Mouse (Mus musculus) telencephalon, adult 2 months (tissue): ENCODE results near the gene Zc3h10.
A peak's percentile ranks its signal among the peaks of the same experiment; 100 is the strongest.
"Not testable (repeated sequence)": the region's sequence is repeated elsewhere in the genome, so short reads cannot be mapped to it uniquely, and the experiment has no call there.

ENCODE experiments used
- DNase-seq: peaks from one replicate; pipeline ENCODE4 v3.0.0-alpha.2; 2011; ENCODE audit warnings: low read depth, low spot score

The Zc3h10 gene

GRCm38 (mm10) chr10:128524732-128525662 is 22.6 kb downstream of the Zc3h10 start:
- no peak for DNase-seq

- no peak for DNase-seq
These were observed 23.4 kb downstream of the Zc3h10 start for GRCm38 (mm10) chr10:128524111-128524731.

GRCm38 (mm10) chr10:128522351-128522750 is 25.2 kb downstream of the Zc3h10 start:
- DNase-seq, result no peak

- no peak for DNase-seq
These were observed 27.0 kb downstream of the Zc3h10 start for GRCm38 (mm10) chr10:128520591-128520990.

GRCm38 (mm10) chr10:128518833-128519232 is 28.7 kb downstream of the Zc3h10 start:
- no peak for DNase-seq

DNA sequence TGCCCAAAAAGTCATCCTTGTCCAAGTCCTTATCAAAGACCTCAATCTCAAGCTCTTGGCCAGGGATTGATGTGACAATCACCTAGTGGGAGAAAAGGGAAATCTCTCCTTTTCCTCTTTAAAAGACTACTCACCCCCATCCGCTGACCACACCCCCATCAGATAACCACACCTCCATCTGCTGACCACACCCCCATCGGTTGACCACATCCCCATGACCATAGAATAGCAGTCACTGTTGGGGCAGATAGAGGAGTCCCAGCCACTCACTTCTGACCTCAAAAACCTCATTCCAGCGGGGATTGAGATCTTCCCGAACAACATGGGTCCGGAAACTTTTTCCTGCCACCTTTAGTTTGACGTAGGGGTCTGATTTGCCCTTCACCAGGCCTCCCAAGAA is 30.9 kb downstream of the Zc3h10 start:
- no peak for DNase-seq

GRCm38 (mm10) chr10:128516029-128516428 is 31.5 kb downstream of the Zc3h10 start:
- no peak for DNase-seq

- DNase-seq, result no peak
These were observed 32.5 kb downstream of the Zc3h10 start for GRCm38 (mm10) chr10:128515044-128515443.

DNA sequence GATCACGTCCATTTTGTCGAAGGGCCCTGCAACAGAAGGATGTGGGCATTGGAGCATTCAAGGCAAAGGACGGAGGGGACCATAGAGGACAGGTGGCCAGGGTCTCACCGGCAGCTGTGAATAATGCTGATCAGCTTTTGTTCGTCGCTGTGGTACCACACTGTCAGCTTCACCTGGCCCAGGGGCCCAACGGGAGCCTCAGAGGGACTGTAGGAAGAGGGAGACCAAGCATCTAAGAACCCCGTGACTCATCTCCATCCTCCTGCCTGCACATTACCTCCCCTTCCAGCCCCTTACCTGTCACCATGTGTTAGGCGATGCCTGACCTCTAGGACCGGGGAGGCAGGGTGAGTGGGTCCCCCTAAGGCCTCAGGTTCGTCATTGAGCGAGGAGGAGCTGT is 35.8 kb downstream of the Zc3h10 start:
- no peak for DNase-seq

DNA sequence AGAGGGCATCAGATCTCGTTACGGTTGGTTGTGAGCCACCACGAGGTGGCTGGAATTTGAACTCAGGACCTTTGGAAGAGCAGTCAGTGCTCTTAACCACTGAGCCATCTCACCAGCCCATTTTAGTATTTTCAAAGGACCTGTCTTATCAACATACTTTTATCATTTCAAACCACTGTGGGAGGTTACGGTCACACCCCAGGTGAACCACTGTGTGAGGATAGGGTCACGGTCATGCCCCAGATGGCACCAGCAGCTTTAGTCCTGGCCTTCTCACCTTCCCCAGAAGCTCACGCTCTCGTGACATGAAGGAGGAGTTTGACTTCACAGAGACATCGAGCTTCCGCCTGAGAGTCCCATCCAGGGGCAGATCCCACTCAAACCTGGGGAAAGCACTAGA is 36.4 kb downstream of the Zc3h10 start:
- DNase-seq, result no peak

- no peak for DNase-seq
These were observed 37.3 kb downstream of the Zc3h10 start for GRCm38 (mm10) chr10:128510301-128510700.

DNA sequence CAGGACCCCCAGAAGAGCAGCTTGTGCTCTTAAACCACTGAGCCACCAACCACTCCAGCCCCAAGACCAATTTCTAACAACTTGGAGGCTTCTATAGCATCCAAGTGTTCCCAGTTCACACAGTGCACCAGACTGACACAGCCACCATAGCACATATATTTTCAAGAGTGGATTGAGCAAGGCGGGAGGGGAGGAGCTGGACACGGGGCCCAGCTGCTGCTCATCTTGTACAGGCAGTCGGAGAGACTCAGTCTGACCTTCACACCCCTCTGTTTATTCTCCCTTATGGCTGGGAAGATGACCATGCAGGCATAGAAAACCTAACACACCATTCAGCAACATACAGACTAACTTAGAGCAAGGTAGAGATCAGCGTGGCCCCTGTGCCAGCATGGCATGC is 37.7 kb downstream of the Zc3h10 start:
- DNase-seq, result no peak

DNA sequence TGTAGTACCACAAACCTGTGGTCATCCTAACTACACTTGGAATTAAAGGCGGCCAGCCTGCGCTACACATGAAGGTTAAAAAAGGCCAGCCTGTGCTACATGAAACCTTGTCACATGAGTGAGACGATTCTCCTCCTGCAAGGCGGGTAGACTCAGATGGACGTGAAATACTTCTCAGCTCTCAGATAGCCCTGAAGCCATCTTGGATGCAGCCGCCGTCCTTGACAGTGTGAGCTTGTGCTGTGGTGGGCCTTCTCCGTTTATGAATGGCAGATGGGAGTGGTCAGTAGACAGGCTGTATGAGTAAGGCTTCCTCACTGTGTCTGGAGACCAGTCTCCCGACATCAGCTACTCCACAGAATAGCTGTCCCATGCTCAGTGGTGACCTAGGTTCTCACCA is 38.4 kb downstream of the Zc3h10 start:
- DNase-seq, result no peak

DNA sequence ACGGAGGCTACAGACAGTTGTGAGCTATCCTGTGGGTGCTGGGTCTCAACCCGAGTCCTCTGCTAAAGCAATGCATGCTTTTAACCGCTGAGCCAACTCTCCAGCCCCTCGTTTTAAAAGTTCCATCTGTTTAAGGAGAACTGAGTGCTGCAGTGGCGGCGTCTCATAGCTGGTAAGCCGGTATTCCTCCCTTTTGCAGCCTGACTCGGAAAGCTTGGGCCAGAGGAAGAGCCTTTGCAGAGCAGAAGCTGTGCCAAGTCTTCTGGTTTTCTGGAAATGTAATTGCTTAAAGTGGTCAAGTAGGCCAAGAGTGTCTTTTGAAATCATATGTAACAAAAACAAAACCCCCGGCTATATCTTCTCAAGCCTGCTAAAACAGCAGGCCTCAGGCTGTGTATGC is 39.3 kb downstream of the Zc3h10 start:
- no peak for DNase-seq

GRCm38 (mm10) chr10:128505974-128506373 is 41.6 kb downstream of the Zc3h10 start:
- no peak for DNase-seq

DNA sequence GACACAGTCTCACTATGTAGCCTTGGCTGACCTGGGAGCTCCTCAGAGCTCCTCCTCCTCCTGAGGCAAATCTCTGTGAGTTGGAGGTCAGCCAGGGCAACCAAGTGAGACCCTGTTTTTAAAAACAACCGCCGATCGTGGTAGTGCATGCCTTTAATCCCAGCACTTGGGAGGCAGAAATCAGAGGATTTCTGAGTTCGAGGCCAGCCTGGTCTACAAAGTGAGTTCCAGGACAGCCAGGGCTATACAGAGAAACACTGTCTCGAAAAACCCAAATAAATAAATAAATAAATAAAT is 42.3 kb downstream of the Zc3h10 start:
- DNase-seq, result not testable (repeated sequence)

- no peak for DNase-seq
These were observed 42.8 kb downstream of the Zc3h10 start for GRCm38 (mm10) chr10:128504641-128505370.

GRCm38 (mm10) chr10:128504012-128504411 is 43.6 kb downstream of the Zc3h10 start:
- DNase-seq, result no peak

DNA sequence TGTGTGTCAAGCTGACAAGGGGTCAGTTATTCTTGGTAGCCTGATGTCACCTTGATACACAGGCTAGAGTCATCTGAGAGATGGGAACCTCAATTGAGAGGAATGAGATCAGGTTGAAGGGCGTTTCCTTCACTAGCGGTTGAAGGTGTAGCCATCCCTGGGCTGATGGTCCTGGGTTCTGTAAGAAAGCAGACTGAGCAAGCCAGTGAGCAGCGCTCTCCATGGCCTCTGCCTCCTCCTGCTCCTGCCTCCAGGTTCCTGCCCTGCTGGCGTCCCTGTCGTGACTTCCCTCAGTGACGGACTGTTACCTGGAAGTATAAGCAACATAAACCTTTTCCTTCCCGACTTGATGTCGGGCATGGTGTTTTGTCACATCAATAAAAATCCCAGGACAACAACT is 44.0 kb downstream of the Zc3h10 start:
- no peak for DNase-seq

DNA sequence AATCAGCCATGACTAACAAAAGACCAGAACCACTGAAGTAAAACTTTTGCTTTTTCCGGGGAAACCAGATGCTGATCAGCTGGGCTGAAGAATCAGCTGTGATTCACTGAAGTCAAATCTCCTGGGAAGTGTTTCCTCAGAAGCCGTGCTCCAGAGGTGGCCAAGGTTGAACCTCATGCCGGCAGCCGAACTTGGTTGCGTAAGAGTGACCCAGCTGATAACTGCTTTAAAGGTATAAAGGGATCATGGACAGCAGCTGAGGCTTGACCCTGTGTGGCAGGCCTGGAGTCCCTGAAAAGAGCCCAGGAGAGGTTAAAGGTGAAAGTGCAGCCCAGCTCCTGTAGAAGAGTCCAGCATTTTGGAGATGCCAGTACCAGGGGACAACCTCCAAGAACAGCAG is 45.2 kb downstream of the Zc3h10 start:
- no peak for DNase-seq

DNA sequence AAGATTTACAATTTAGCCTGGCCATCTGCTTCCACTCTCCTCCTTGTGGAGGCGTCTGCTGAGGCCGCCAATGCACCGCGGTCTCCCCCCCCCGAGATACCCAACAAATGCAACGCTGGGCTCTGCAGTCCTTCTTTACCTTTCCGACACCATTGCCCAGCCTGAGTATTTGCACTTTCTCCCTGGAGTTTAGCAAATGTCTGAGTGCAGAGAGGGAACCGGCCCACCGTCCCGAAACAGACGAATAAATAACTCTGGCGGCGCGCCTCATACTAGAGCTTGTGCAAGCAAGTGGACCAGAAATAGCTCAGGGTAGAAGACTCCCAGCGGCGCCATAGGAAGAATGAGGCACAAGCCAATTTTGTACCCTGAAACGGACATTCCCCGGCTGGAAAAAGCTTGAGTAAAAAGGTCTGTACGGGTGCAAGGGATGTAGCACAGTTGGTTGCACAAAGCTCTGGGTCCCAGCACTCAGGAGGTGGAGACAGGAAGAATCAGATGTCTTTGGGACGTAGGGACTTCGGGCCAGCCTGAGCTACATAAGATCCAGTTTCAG is 48.4 kb downstream of the Zc3h10 start:
- DNase-seq, result peak; percentile 45

DNA sequence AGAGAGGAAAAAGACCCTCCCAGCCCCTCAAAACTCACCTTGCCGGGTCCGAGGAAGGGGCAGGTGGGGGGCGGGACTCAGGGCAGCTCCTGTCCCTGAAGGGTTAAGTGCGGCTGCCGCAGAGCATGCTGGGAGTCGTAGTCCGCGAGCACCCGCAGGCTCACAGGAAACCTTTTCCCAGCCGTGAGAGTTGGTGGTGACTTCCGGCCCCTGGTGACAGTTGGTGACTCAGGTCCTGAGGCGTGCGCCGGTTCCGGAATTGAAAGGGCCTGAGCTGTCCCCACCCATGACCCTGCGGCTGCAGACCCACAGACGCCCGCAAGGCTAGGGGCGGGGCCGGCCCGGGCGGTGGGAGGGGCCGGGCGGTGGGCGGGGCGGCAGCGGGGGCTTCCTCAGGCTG is 49.0 kb downstream of the Zc3h10 start, which contains the start of gene Myl6b:
Gene Myl6b, minus strand, starts transcription at position 96 of the 400 bp plus-strand sequence.
- peak; percentile 97 for DNase-seq
